Mouse (Mus musculus): Measurements from ENCODE around the gene Nae1. TPM values are rescaled to one million over a fixed set of nuclear protein-coding genes. Genes with fewer than 3 reads are reported as not detected.

The Nae1 gene
- polyA plus RNA-seq, 1 experiment = 13.8 TPM

- H3K27me3 ChIP-seq (ENCODE audit: control insufficient read depth, insufficient read depth, insufficient read length) = peaks cover 9% of the 10 kb centered on the region
- peaks cover 4% of the 10 kb centered on the region for H3K36me3 ChIP-seq (ENCODE audit: control insufficient read depth, insufficient read depth)
- TF ChIP-seq MYOG (IDR thresholded peaks at IDR 0.05; ENCODE audit: control insufficient read depth, extremely low read depth, insufficient read length) (no peak), CEBPB (IDR thresholded peaks at IDR 0.05; ENCODE audit: low read depth) (no peak), MYOD1 (IDR thresholded peaks at IDR 0.05; ENCODE audit: control insufficient read depth, insufficient read length, low read depth) (no peak), USF1 (IDR thresholded peaks at IDR 0.05; ENCODE audit: low read depth) (no peak), MAX (IDR thresholded peaks at IDR 0.05) (no peak), CTCF (IDR thresholded peaks at IDR 0.05; ENCODE audit: control insufficient read depth, insufficient read depth, insufficient read length) (no peak)
Measured at GRCm38 (mm10) chr8:104535378-104535777, 941 bp upstream of the Nae1 start.

DNA sequence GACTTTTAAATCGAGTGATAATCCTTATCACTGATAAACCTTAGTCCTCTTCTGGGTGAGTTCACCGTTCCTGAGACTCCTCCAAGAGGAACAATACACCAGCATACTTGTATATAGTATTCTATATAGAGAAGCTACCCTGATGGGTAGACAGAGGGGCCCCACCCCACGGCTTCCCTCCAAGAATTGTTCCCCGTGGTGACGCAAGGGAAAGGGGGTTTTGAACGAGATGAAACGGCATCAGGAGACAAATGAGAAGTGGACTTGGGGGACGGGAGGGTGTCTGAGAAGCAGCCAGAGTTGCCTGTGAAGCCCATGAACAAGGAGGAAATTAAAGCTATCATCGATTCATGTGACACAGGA is 323 bp upstream of the Nae1 start:
- peaks cover 8% of the 10 kb centered on the region for H3K36me3 ChIP-seq (ENCODE audit: control insufficient read depth, insufficient read depth)
- peak overlapping the region; percentile 82 for H3K4me3 ChIP-seq (ENCODE audit: insufficient read depth, poor library complexity, severe bottlenecking)
- no peak for TF ChIP-seq MYOD1 (IDR thresholded peaks at IDR 0.05; ENCODE audit: control insufficient read depth, insufficient read length, low read depth)
- TF ChIP-seq USF1 (IDR thresholded peaks at IDR 0.05; ENCODE audit: low read depth) = no peak
- no peak for TF ChIP-seq MAX (IDR thresholded peaks at IDR 0.05)
- TF ChIP-seq MYOG (IDR thresholded peaks at IDR 0.05; ENCODE audit: control insufficient read depth, extremely low read depth, insufficient read length) = no peak
- peaks cover 2% of the 10 kb centered on the region for H3K27me3 ChIP-seq (ENCODE audit: control insufficient read depth, insufficient read depth, insufficient read length)
- peaks cover 22% of the 10 kb centered on the region for H3K79me3 ChIP-seq (ENCODE audit: low read depth)
- H3K79me2 ChIP-seq (ENCODE audit: control insufficient read depth, insufficient read depth) = peaks cover 39% of the 10 kb centered on the region
- H3ac ChIP-seq (ENCODE audit: control insufficient read depth, insufficient read length, low read depth) = peak overlapping the region; percentile 32

More at GRCm38 (mm10) chr8:104535378-104535777, 941 bp upstream of the Nae1 start:
- Histone ChIP-seq H3K79me2 (ENCODE audit: control insufficient read depth, insufficient read depth) (peaks cover 38% of the 10 kb centered on the region), H3ac (ENCODE audit: control insufficient read depth, insufficient read length, low read depth) (peak overlapping the region; percentile 51), H3K79me3 (ENCODE audit: low read depth) (peaks cover 22% of the 10 kb centered on the region), H3K4me3 (ENCODE audit: insufficient read depth, poor library complexity, severe bottlenecking) (peak overlapping the region; percentile 82)

- no peak for TF ChIP-seq CTCF (IDR thresholded peaks at IDR 0.05; ENCODE audit: control insufficient read depth, insufficient read depth, insufficient read length)
- TF ChIP-seq MAX (IDR thresholded peaks at IDR 0.05) = no peak
- TF ChIP-seq FOSL1 (IDR thresholded peaks at IDR 0.05; ENCODE audit: insufficient read depth, low read length, poor library complexity, severe bottlenecking) = no peak
- TF ChIP-seq CEBPB (IDR thresholded peaks at IDR 0.05; ENCODE audit: low read depth) = no peak
- no peak for TF ChIP-seq USF1 (IDR thresholded peaks at IDR 0.05; ENCODE audit: low read depth)
- TF ChIP-seq MYOG (IDR thresholded peaks at IDR 0.05; ENCODE audit: control insufficient read depth, extremely low read depth, insufficient read length) = no peak
- no peak for TF ChIP-seq MYOD1 (IDR thresholded peaks at IDR 0.05; ENCODE audit: control insufficient read depth, insufficient read length, low read depth)
- no peak overlapping the region for H3ac ChIP-seq (ENCODE audit: control insufficient read depth, insufficient read length, low read depth)
- H3K79me3 ChIP-seq (ENCODE audit: low read depth) = peaks cover 22% of the 10 kb centered on the region
- H3K79me2 ChIP-seq (ENCODE audit: control insufficient read depth, insufficient read depth) = peaks cover 39% of the 10 kb centered on the region
- peaks cover 19% of the 10 kb centered on the region for H3K36me3 ChIP-seq (ENCODE audit: control insufficient read depth, insufficient read depth)
- H3K4me3 ChIP-seq (ENCODE audit: insufficient read depth, poor library complexity, severe bottlenecking) = peak overlapping the region; percentile 82
- H3K27me3 ChIP-seq (ENCODE audit: control insufficient read depth, insufficient read depth, insufficient read length) = no peaks in the 10 kb centered on the region
Measured at GRCm38 (mm10) chr8:104533551-104533950, 886 bp downstream of the Nae1 start.

- H3K79me2 ChIP-seq (ENCODE audit: control insufficient read depth, insufficient read depth) = peaks cover 39% of the 10 kb centered on the region
- no peak for TF ChIP-seq MAX (IDR thresholded peaks at IDR 0.05)
- no peak for TF ChIP-seq CEBPB (IDR thresholded peaks at IDR 0.05; ENCODE audit: low read depth)
- TF ChIP-seq CTCF (IDR thresholded peaks at IDR 0.05; ENCODE audit: control insufficient read depth, insufficient read depth, insufficient read length) = no peak
- no peak for TF ChIP-seq MYOD1 (IDR thresholded peaks at IDR 0.05; ENCODE audit: control insufficient read depth, insufficient read length, low read depth)
- no peak for TF ChIP-seq FOSL1 (IDR thresholded peaks at IDR 0.05; ENCODE audit: insufficient read depth, low read length, poor library complexity, severe bottlenecking)
- no peak for TF ChIP-seq USF1 (IDR thresholded peaks at IDR 0.05; ENCODE audit: low read depth)
- TF ChIP-seq MYOG (IDR thresholded peaks at IDR 0.05; ENCODE audit: control insufficient read depth, extremely low read depth, insufficient read length) = no peak
- H3K79me3 ChIP-seq (ENCODE audit: low read depth) = peaks cover 22% of the 10 kb centered on the region
- H3ac ChIP-seq (ENCODE audit: control insufficient read depth, insufficient read length, low read depth) = no peak overlapping the region
- H3K4me3 ChIP-seq (ENCODE audit: insufficient read depth, poor library complexity, severe bottlenecking) = no peak overlapping the region
- H3K27me3 ChIP-seq (ENCODE audit: control insufficient read depth, insufficient read depth, insufficient read length) = no peaks in the 10 kb centered on the region
- peaks cover 50% of the 10 kb centered on the region for H3K36me3 ChIP-seq (ENCODE audit: control insufficient read depth, insufficient read depth)
Measured at GRCm38 (mm10) chr8:104529671-104530070, 4.8 kb downstream of the Nae1 start.

DNA sequence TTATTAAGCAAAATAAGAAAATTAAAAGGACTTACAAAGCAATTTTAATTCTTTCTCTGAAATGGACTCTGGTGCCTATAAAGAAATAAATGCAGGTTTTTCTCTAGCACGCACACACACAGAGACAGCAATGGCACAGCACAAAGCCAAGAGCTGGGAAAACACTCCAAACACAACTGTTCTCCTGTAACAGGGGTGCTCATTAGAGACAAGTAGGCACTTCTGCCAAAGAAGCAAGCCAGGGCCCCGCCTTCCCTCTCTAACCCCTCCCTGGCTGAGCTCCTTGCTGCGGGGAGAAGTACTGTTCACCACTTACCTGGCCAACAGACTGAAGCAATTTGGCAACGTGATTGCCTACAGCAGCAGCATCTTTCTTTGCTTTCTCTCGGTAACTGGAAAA is 16.6 kb downstream of the Nae1 start:
- Histone ChIP-seq H3K4me3 (ENCODE audit: insufficient read depth, poor library complexity, severe bottlenecking) (no peak overlapping the region), H3ac (ENCODE audit: control insufficient read depth, insufficient read length, low read depth) (no peak overlapping the region), H3K79me3 (ENCODE audit: low read depth) (no peaks in the 10 kb centered on the region), H3K36me3 (ENCODE audit: control insufficient read depth, insufficient read depth) (peaks cover 75% of the 10 kb centered on the region), H3K79me2 (ENCODE audit: control insufficient read depth, insufficient read depth) (no peaks in the 10 kb centered on the region), H3K27me3 (ENCODE audit: control insufficient read depth, insufficient read depth, insufficient read length) (no peaks in the 10 kb centered on the region)
- TF ChIP-seq CEBPB (IDR thresholded peaks at IDR 0.05; ENCODE audit: low read depth) = no peak
- TF ChIP-seq MAX (IDR thresholded peaks at IDR 0.05) = no peak
- TF ChIP-seq CTCF (IDR thresholded peaks at IDR 0.05; ENCODE audit: control insufficient read depth, insufficient read depth, insufficient read length) = no peak
- no peak for TF ChIP-seq FOSL1 (IDR thresholded peaks at IDR 0.05; ENCODE audit: insufficient read depth, low read length, poor library complexity, severe bottlenecking)
- no peak for TF ChIP-seq MYOG (IDR thresholded peaks at IDR 0.05; ENCODE audit: control insufficient read depth, extremely low read depth, insufficient read length)
- no peak for TF ChIP-seq MYOD1 (IDR thresholded peaks at IDR 0.05; ENCODE audit: control insufficient read depth, insufficient read length, low read depth)

DNA sequence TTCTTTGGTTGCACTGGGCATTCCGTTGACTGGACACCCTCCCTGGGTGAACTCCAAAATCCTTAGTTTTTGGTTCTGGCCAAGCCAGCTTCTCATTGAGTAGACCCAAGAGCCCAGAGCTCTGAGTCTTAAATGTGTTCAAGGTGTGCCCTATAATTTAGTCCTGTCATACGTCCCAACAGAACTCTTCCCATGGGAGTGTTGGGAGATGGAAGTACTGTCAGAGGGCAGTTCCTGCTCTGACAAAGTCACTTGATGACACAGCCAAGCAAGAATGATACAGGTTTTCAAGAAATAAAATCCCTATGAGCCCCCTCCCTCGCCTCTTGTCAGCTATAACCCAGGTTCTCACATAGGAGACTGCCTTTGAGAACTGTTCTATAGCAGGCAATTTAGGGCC is 24.3 kb downstream of the Nae1 start:
- no peaks in the 10 kb centered on the region for H3K79me2 ChIP-seq (ENCODE audit: control insufficient read depth, insufficient read depth)
- no peak overlapping the region for H3K4me3 ChIP-seq (ENCODE audit: insufficient read depth, poor library complexity, severe bottlenecking)
- H3K36me3 ChIP-seq (ENCODE audit: control insufficient read depth, insufficient read depth) = peaks cover 45% of the 10 kb centered on the region
- no peaks in the 10 kb centered on the region for H3K27me3 ChIP-seq (ENCODE audit: control insufficient read depth, insufficient read depth, insufficient read length)
- TF ChIP-seq MAX (IDR thresholded peaks at IDR 0.05) = no peak
- no peak for TF ChIP-seq FOSL1 (IDR thresholded peaks at IDR 0.05; ENCODE audit: insufficient read depth, low read length, poor library complexity, severe bottlenecking)
- no peak for TF ChIP-seq MYOD1 (IDR thresholded peaks at IDR 0.05; ENCODE audit: control insufficient read depth, insufficient read length, low read depth)
- TF ChIP-seq CTCF (IDR thresholded peaks at IDR 0.05; ENCODE audit: control insufficient read depth, insufficient read depth, insufficient read length) = no peak
- TF ChIP-seq CEBPB (IDR thresholded peaks at IDR 0.05; ENCODE audit: low read depth) = no peak
- TF ChIP-seq MYOG (IDR thresholded peaks at IDR 0.05; ENCODE audit: control insufficient read depth, extremely low read depth, insufficient read length) = no peak
- TF ChIP-seq USF1 (IDR thresholded peaks at IDR 0.05; ENCODE audit: low read depth) = no peak
- H3ac ChIP-seq (ENCODE audit: control insufficient read depth, insufficient read length, low read depth) = no peak overlapping the region
- no peaks in the 10 kb centered on the region for H3K79me3 ChIP-seq (ENCODE audit: low read depth)
